Mouse (Mus musculus): ENCODE measurements at regions not wholly inside any gene's neighbourhood (a gene's known extent, or its start where the extent isn't known, plus 50 kb on each side); places are given as distances from the start of the nearest gene placed in this dataset.
"Not testable (repeated sequence)": the region's sequence is repeated elsewhere in the genome, so short reads cannot be mapped to it uniquely, and the experiment has no call there.

DNA sequence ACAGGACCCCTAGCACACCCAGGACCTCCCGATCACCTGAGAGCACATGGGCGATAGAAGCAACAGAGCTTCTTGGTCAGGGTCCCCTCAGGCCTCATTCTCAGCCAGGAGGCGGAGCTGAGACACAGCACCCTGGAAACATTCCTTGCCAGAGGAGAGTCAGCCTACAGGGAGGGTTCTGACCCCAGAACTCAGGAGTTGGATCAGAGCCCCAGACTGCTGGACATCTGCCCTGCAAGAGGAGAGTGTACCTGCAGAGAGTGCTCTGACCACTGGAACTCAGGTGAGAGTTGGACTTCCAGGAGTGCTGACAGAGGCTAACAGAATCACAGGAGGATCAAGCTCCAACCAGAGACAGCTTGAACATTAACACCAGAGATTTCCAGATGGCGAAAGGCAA, 76.1 kb downstream of the Gpr85 start:
- WGBS: 93% methylated on average over 4 of the region's 4 CpGs
- H3K27ac ChIP-seq (ENCODE audit: low read depth); H3K9ac ChIP-seq; H3K4me2 ChIP-seq; H3K27me3 ChIP-seq (ENCODE audit: insufficient read depth, low read length); ATAC-seq (ENCODE audit: insufficient read depth); H3K4me1 ChIP-seq (ENCODE audit: insufficient read depth); DNase-seq; H3K36me3 ChIP-seq (ENCODE audit: insufficient read depth); H3K4me3 ChIP-seq (ENCODE audit: low read depth, low read length); H3K9me3 ChIP-seq (ENCODE audit: low read depth, low read length): not testable (repeated sequence)

- H3K36me3 ChIP-seq (ENCODE audit: insufficient read depth): no peaks in the 10 kb centered on the region
- no peaks in the 10 kb centered on the region for H3K27me3 ChIP-seq (ENCODE audit: insufficient read depth, low read length)
- no peak overlapping the region for H3K4me3 ChIP-seq (ENCODE audit: low read depth, low read length)
- no peak for ATAC-seq (ENCODE audit: insufficient read depth)
- H3K4me2 ChIP-seq: no peak overlapping the region
- no peak overlapping the region for H3K9ac ChIP-seq
- H3K4me1 ChIP-seq (ENCODE audit: insufficient read depth): no peaks in the 10 kb centered on the region
- no peaks in the 10 kb centered on the region for H3K9me3 ChIP-seq (ENCODE audit: low read depth, low read length)
- DNase-seq: no peak
- 81% methylated on average over 2 of the region's 2 CpGs for WGBS
- no peak for TF ChIP-seq CTCF (IDR thresholded peaks at IDR 0.05; ENCODE audit: low read depth)
- H3K27ac ChIP-seq (ENCODE audit: low read depth): no peak overlapping the region
These were observed 80.3 kb downstream of the Gpr85 start for GRCm38 (mm10) chr6:13759431-13759830.

- H3K4me3 ChIP-seq (ENCODE audit: low read depth, low read length): no peak overlapping the region
- H3K9ac ChIP-seq: no peak overlapping the region
- no peaks in the 10 kb centered on the region for H3K4me1 ChIP-seq (ENCODE audit: insufficient read depth)
- DNase-seq (peak; percentile 52), ATAC-seq (ENCODE audit: insufficient read depth) (no peak)
- H3K4me2 ChIP-seq: no peak overlapping the region
- TF ChIP-seq CTCF (IDR thresholded peaks at IDR 0.05; ENCODE audit: low read depth): peak; percentile 40
- H3K36me3 ChIP-seq (ENCODE audit: insufficient read depth): no peaks in the 10 kb centered on the region
- H3K9me3 ChIP-seq (ENCODE audit: low read depth, low read length): no peaks in the 10 kb centered on the region
- no peak overlapping the region for H3K27ac ChIP-seq (ENCODE audit: low read depth)
- no peaks in the 10 kb centered on the region for H3K27me3 ChIP-seq (ENCODE audit: insufficient read depth, low read length)
These were observed 80.8 kb downstream of the Gpr85 start for GRCm38 (mm10) chr6:13758946-13759345.

GRCm38 (mm10) chr6:13748931-13749638, 71.3 kb upstream of the Bmt2 start:
- H3K4me2 ChIP-seq: no peak overlapping the region
- no peak for TF ChIP-seq CTCF (IDR thresholded peaks at IDR 0.05; ENCODE audit: low read depth)
- 55% methylated on average over 7 of the region's 7 CpGs for WGBS
- H3K27ac ChIP-seq (ENCODE audit: low read depth): no peak overlapping the region
- H3K4me3 ChIP-seq (ENCODE audit: low read depth, low read length): no peak overlapping the region
- H3K36me3 ChIP-seq (ENCODE audit: insufficient read depth): no peaks in the 10 kb centered on the region
- H3K9ac ChIP-seq: no peak overlapping the region
- ATAC-seq (ENCODE audit: insufficient read depth) (no peak), DNase-seq (no peak)
- no peaks in the 10 kb centered on the region for H3K27me3 ChIP-seq (ENCODE audit: insufficient read depth, low read length)
- no peaks in the 10 kb centered on the region for H3K4me1 ChIP-seq (ENCODE audit: insufficient read depth)
- H3K9me3 ChIP-seq (ENCODE audit: low read depth, low read length): no peaks in the 10 kb centered on the region

- H3K9ac ChIP-seq: no peak overlapping the region
- 0 out of 2 replicates have a peak overlapping the region, but pooled peaks have one; percentile 4 for H3K27ac ChIP-seq (ENCODE audit: low read depth)
- no peaks in the 10 kb centered on the region for H3K27me3 ChIP-seq (ENCODE audit: insufficient read depth, low read length)
- WGBS: 23% methylated on average over 8 of the region's 8 CpGs
- no peak overlapping the region for H3K4me3 ChIP-seq (ENCODE audit: low read depth, low read length)
- no peaks in the 10 kb centered on the region for H3K36me3 ChIP-seq (ENCODE audit: insufficient read depth)
- TF ChIP-seq CTCF (IDR thresholded peaks at IDR 0.05; ENCODE audit: low read depth): no peak
- ATAC-seq (ENCODE audit: insufficient read depth) (no peak), DNase-seq (peak; percentile 23)
- H3K4me1 ChIP-seq (ENCODE audit: insufficient read depth): no peaks in the 10 kb centered on the region
- H3K9me3 ChIP-seq (ENCODE audit: low read depth, low read length): no peaks in the 10 kb centered on the region
- H3K4me2 ChIP-seq: no peak overlapping the region
These were observed 70.2 kb upstream of the Bmt2 start for GRCm38 (mm10) chr6:13747969-13748368.

DNA sequence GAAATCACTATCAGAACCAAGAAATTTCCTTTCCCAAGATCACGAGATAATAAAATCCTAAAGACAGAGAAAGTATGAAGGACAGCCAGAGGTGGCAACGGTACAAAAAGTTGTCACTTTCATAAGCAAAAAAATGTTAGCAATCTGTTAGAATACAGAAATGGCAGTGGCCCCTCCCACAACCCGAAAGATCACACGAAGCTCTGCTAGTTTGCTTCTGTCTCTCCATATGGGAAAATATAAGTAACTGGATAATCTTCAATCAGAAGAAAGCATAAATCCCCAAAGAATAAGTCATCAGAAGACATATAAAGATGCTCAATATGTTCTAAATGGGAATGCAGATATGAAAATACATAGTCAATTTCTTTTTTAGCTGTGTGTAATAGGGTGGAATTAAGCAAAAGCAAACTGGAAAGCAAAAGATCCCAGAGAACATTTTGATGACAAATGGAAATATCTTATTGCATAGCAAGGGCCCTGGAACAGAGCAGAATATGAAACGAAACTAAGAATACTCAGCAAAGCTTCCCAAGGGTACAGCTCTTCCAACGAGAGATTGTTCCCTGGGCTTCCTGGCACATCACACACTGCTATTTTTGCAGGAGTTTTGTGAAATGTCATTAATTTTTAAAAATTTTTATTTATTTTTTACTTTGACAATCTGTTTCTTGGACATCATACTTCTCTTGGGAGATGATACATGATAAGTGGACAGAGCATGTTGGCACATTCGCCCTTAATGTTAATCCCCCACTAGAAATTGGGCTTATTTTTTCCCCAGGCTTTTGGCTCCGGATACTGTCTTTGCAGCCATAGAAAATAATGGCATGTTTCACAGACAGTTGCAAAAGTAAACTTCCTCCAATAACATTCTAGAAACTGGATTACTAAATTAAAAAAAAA, 69.1 kb upstream of the Bmt2 start:
- ATAC-seq (ENCODE audit: insufficient read depth) (no peak), DNase-seq (no peak)
- Histone ChIP-seq H3K9me3 (ENCODE audit: low read depth, low read length) (no peaks in the 10 kb centered on the region), H3K36me3 (ENCODE audit: insufficient read depth) (no peaks in the 10 kb centered on the region), H3K27me3 (ENCODE audit: insufficient read depth, low read length) (no peaks in the 10 kb centered on the region), H3K27ac (ENCODE audit: low read depth) (no peak overlapping the region), H3K4me3 (ENCODE audit: low read depth, low read length) (no peak overlapping the region), H3K4me1 (ENCODE audit: insufficient read depth) (no peaks in the 10 kb centered on the region), H3K4me2 (no peak overlapping the region), H3K9ac (no peak overlapping the region)
- WGBS: 78% methylated on average over 8 of the region's 8 CpGs
- TF ChIP-seq CTCF (IDR thresholded peaks at IDR 0.05; ENCODE audit: low read depth): no peak

Measured in lung, embryonic 14.5 days (tissue).